Mouse (Mus musculus): ENCODE data around the gene Gm2174.
A peak's percentile ranks its signal among the peaks of the same experiment; 100 is the strongest.

Gm2174 gene

DNA sequence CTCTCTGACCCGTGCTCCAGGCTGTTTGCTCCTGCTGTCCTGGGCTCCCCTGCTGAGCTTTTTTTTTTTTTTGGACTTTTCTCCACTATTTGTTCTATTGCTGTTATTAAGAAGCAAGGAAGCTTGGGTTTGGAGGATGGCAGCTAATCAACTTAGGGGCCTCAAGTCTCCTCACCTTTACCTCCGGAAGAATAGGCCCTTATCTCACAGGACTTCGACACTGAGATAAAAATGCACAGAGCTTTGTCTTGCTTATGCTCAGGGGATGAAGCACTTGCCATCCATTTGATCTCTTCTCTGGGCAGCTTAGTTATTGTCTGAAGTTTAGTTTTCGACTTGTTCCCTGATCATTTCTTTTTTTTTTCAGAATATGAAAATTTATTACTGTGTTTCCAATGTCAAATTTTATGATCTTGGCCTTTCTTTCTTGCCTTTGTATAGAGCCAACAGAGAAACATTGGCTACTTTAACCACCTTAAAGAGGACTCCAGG, at the start of gene Gm2174:
TSS of gene Gm2174 (plus strand) at position 442 of the 492 bp plus-strand sequence.
- no peak for DNase-seq

DNA sequence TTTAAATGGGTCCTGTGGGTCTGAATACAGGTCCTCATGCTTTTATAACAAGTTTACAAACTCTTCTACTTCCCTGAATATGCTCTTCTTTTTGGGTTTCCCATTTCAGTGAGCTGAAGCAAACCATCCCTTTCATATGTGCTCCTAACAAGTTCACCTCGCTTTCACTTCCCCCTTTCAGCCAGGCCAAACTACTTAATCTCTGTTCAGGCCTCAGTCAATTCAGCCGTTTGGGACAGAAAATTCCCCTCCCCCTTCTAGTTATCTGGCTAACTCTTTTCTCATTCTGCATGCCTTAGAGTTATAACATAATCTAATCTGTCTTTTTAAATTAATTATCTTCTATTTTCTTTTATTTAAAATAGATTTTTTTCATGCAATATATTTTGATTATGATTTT, 43.1 kb upstream of the Gm2174 start:
- DNase-seq: no peak

DNA sequence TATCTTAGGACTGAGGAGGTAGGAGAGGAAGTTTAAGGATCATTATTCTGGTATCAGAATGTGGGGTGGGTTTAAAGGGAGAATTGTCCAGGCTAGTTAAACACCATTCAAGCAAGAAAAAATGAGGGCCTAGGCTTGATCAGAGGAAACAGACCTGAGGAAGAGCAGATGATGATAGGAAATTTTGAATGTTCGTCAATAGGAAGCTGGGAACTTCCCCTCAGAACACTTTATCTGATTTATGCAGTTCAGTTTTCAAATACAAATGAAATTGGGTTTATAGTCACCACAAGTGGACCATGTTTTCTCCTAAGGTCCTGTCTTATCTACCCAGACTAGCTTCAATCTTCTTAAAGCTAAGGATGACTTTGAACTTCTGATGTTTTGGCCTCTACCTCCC, 42.3 kb upstream of the Gm2174 start:
- no peak for DNase-seq

DNA sequence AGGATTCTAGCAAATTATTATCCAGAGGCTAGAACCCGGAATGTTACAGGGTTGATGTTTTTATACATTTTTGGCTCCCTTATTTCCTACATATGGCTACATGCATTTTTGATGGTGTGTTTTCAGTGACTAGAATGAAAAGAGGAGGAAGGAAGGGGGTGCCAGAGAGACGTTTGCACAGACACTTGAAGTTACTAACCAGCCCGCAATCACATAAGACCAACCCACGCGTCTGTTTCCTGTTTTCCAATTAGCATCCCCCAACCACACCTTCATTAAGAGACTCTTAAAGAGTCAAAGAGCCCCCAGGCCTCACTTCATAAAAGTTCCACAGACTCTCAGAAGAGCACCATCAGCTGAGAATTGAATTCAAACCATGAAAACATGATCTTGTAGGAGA, 41.6 kb upstream of the Gm2174 start:
- DNase-seq: no peak

DNA sequence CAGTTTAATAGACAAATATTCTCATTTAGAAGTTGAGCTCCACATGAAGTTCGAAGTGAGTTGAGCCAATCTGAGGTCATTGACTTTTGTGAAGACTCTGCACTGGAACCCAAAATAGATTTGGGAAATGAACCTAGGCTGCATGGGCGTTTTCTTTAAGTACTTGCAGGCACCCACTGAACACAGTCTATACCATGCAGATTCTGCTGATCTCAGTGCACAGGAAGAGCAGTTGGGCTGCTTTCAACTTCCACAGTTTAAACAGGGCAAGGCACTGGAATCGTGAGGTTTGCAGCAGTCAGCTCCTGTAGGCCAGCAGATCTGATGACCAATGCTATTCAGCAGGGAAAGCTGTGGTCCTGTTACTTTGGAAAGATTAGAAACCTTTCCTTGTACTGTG, 31.5 kb upstream of the Gm2174 start:
- no peak for DNase-seq

DNA sequence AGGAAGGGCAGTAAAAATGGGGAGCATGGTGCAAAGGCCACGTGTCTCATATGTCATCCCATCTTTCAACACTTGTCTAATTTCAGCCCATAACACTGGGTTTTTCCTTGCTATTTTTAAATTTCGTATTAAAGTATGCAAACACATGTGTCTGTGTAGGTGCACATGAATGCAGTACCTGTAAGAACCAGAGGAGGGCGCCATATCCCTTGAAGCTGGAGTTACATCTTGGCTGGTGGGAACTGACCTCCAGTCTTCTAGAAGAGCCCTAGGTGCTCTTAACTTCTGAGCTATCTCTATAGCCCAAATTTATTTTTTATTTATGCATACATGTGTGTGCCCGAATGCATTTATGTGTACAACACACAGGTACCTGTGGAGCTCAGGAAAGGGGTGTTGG, 30.2 kb upstream of the Gm2174 start:
- peak; percentile 2 to 5 for DNase-seq

DNA sequence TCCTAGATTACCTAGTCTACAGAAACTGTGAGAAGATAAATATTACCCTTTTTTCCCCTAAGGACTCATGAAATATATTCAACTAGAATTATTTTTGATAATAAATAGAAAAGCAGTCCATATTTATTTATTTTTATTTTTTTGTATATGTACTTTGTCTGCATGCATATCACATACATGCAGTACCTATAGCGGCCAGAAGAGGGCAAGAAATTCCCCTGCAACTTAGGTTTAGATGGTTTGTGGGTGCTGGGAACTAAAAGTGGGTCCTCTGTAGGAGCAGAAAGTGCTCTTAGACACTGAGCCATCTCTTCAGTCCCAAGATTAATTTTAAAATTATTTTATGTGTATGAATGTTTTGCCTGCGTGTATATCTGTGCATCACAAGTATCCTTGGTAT, 17.2 kb upstream of the Gm2174 start:
- DNase-seq: no peak

DNA sequence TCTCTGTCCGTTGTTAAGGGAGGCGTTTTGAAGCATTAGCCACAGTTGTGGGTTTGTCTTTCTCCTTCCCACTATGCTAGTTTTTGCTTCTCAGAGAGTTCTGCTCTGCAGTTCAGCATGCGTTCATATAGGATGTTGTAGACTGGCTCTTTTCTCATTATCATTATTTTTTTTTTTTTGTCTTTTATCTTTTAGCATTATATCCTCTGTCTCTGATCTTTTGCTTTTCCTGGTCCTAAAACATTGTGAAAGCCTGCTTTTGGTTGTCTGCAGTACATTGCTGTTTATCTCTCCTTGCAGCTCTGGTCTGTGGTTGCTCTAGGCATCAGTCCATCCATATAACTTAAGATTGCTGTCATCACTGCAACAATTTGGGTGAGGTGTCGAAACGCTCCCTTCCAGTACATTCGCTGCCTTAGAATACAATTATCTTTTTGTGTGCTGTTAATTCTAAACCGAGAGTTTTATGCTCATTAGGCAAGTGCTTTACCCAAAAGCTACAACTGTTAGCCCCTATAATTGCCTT, 11.9 kb upstream of the Gm2174 start:
- DNase-seq: no peak

DNA sequence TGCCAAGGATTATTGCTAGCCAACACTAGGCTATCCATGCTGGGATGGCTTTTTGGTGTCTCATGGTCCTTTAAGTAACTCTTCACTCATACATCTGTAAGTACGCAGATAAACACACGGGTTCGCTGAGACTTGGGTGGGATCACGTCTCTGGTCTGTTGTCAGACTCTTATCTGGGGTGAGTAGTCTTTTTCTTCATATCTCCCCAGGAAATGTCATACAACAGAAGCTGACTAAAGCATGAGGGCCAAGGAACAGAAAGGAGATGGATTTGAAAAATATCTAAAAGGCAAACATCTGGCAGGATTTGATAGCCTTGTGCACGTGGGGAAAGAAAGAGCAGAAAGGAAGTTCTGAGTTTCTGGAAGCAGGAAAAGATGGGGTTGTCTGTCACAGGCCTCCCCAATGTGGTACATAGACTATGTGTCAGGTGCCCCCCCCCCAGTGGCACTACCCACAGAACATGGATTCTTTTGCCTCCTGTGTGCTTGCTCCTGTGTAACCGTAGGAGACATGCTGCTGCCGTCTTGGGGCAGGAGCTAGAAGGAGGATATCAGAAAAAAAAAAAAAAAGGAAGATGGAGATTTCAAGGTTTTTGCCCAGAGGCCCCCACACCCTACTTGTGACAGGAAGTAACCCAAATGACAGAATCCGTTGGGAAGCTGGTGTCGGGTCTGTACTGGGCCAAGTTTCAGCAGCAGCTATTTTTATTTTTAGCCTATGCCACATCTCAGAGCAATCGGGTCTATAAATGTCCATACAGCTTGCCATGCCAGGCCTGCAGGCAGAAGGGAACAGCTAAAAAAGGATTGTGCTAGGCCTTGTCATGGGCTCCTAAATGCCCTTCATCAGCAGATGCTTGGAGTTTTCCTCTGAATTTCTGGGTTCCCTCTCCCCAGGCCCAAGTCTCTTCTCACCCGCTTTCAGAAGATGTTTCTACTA, 1.0 kb upstream of the Gm2174 start:
- no peak for DNase-seq

DNA sequence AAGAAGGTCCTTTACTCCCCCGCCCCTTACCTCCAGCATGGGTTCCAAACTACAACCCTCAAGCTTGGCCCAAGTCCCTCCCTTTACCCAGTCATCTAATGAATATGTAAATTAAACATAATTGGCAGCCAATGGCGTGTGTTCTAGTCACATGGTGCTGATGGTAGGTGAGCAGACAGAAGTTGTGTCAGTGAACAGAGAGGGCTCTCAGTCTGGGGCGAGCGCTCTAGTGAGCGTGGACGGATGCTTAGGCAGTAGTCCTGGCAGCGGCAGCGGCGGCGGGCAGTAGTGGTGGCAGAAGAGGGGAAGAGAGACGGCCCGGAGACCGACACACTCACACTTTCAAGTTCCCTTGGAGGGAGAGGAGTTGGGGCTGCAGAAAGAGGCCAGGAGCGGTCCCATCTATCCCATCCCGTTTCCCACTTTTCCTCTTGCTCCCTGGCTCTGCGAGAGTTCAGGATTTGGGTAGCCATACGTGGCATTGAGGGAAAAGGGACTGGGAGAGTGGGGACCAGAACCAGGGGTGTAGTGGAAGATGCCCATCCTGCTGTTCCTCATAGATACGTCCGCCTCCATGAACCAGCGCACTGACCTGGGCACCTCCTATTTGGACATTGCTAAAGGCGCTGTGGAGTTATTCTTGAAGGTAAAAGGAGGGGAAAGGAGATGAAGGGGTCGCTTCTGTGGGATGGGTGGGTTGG, 7.1 kb downstream of the Gm2174 start, which contains the start of gene Ints6l:
TSS of gene Ints6l (plus strand) at position 187 of the 701 bp plus-strand sequence.
- DNase-seq: peak; percentile 71 to 81

DNA sequence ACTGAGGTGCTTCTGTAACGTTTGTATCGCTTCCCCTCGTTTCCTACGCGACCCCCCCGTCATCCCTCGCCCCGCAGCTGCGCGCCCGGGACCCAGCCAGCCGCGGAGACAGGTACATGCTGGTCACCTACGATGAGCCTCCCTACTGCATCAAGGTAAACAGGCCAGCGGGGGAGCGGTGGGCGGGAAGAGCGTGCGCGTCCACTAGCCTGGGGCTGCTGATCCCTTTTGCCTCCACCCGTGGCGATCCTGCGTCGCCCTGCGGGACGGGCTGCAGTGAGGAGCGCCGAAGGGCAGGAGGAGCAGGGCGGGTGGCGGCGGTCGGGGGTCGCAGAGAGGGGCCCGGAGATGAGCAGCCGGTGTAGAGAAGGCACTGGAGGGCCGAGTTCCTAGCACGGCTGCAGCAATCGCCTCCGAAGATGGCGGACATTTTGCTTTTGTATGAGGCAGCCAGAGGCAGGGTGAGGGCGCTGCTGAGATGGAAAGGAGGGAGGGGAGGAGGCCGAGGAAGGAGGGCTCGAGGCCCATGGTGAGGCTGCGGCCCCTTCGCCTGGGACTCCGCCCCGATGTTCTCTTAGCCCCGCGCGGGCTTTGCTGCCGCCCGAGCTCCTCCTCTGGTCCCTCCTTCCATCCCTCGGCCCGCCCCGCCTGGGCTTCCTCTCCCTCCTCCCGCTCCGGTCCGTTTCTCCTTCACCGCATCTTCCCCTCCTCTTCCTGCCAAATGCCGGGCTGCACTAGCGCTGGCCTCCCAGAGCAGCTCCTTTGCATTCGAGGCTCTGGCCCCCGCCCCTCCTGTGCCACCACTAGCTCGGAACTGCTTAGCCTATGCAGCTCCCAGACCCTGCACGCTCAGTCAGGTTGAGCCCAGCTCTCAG, 7.8 kb downstream of the Gm2174 start:
- DNase-seq: peak; percentile 83 to 91

DNA sequence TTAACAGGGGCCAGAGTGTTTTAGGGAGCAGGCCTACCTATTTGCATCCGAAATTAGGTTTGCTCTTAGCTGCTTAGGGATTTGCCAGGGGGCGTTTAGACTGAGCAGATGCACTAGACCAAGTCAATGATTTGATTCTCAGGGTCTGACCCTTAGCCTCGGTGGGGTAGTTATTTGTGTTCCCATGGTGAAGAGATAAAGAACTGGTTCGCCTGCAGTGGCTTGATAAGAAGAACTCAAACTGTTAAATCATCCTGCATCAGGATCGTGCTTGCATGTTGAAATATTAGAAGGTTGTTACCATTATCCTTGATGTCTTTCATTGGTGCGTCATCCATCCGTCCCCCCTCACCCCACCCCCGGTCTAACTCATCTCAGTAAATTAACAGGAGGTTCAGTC, 8.6 kb downstream of the Gm2174 start:
- DNase-seq: no peak

DNA sequence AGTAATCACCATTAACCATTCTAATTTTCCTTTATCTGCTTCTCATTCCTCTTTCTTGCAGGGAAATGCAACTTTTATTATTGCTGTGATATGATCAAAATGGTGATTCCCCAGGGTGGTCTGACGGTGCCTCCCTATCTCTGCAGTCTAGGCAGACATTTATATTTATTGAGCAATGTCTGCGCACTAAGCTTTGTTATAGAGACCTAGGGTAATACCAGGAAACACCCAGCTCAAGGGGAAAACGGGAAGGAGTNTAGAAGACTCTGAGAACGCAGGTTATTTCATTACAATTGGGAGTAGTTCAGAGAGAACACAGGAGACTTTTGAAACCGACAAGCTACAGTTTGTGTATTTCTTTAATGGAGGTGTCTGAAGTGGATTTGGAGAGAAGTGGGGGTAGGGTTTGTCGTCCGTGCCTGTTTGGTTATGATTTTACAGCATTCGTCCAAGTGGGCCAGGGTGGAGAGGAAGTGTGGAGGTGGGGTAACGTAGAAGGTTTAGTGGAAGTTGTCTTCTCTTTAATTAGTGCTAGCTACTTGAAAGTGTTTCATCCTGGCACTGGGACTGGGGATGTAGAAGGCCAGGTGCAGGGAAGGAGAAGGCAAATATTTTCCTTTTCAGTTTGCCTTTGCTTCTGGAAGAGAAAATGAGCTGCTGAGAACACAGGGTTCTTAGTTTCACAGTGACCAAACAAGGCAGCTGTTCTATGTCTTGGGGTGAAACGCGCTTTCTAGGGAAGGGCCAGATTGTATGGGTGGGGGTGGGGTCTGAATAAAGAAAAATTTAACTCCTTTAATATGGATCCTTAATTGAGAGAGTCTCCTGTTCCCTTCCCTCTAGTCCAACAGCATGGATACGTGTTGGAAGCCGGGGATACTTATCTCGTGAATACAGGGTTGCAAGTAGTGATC, 14.5 kb downstream of the Gm2174 start:
- DNase-seq: no peak

DNA sequence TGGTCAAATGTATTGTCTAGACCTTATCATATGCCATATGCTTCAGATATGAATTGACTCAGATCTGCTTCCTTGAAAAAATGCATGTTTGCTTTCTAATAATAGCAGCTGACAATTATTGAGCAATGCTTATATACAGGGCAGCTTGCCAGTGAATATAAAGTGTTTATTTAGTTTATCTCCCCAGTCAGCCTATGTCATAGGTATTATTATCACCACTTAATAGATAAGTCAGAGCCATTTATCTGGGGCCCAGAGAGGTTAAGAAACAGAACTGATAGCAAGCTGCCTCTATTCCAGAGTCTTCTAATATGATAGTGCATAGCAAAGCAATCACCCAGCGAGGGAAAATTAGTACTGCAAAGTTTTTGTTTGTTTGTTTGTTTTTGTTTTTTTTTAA, 17.1 kb downstream of the Gm2174 start:
- DNase-seq: no peak

DNA sequence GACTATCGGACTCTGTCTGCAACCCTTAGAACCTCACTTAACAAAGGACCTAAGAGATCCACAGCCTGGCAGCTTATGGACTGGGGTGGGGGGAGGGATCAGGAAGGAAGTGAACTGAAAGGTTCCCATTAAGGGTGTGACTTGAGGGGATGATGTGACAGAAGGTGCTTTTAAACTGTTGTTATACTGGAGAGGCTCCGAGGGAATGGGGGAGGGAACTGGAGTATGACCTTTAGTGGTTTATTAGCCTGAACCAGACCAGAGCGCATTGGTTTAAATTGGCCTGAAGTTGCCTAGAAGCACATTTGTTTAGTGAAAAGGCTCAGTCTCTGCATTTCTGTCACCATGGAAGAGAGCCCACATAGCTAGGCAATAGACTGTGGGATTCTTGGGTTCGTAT, 19.9 kb downstream of the Gm2174 start:
- DNase-seq: no peak

DNA sequence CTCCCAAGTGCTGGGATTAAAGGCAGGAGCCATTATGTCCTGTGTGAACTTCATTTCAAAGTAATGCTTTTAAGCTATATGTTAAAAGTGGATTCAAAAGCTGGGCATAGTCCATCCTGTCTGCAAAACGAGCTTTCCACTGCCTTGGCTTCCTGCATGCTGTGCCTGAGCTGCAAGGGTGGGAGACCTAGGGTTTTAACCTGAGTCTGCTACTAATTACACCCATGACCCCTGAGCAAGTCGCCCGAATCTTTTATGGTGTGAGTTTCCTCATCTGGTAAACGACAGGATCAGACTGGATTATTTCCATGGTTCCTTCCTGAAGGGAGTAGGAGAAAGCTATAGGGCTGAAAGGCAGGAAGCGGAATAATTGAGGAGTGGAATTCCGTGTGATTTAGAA, 20.7 kb downstream of the Gm2174 start:
- no peak for DNase-seq

DNA sequence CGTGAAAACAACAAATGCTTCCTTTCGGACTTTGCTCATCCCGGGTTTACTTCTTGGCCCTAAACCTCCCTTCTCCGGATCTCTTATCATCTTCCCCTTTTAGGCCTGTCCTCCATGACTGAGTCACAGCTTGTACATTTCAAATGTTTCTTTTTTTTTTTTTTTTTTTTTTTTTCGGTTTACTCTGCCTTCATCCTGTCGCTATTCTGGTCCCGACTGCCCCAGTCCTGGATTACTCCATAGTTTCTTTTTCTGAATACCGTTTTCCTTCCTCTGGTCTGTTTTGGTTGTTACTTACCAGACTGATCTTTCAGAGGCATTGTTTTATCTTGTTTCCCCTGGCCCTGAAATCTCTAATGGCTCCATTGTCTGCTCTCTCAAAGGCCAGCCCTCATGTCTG, 26.3 kb downstream of the Gm2174 start:
- no peak for DNase-seq

DNA sequence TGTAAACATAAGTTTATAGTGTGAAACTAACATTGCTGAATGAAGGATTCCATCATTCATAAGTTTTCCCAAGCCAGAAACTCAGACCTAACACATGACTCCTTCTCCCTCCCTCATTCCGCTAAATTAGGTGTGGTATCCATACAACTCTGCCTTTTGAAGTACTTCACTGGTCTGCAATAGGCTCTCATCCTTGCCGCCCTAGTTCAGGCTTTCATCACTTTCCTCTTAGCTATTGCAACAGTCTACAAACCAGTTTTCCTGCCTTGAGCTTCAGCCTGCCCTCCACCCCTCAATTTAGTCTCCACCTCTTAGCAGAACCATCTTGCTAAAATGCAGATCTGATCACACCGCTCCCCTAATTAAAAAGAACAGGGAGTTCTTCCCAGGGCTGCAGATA, 29.8 kb downstream of the Gm2174 start:
- no peak for DNase-seq

DNA sequence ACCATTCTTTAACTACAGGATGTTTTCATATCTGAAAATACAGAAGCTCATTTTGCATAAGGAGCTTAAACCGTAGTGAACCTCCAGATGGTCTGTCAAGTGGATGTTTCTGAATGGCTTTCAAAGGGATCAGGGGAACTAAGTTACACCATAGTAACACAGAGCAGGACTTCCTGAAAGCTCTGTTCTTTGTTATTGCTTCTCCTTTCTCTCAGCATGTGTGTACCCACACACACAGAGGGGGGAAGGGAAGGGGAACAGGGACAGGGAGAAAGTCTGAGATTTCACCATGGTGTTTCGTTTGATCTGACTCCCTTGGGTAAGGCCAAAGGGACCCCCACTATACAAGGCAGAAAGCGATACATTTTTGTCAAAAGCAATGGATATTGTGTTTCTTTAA, 34.1 kb downstream of the Gm2174 start:
- no peak for DNase-seq

DNA sequence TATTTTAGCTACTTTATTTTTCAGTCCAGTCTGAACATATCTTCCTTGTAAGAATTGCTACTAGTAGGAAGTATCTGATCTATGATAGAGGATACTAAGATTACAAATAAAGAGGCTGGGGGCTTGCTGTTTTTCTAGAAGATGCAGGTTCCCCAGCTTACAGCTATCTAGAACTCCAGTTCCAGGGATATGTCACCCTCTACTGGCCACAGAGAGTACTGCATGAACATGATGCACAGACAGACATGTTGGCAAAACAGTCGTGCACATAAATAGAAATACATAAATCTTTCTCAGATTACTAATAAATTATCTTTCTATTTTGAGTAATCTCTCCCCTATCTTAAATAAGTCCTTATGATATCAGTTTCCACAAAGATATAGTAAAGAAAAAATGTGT, 42.0 kb downstream of the Gm2174 start:
- peak; percentile 52 to 60 for DNase-seq

DNA sequence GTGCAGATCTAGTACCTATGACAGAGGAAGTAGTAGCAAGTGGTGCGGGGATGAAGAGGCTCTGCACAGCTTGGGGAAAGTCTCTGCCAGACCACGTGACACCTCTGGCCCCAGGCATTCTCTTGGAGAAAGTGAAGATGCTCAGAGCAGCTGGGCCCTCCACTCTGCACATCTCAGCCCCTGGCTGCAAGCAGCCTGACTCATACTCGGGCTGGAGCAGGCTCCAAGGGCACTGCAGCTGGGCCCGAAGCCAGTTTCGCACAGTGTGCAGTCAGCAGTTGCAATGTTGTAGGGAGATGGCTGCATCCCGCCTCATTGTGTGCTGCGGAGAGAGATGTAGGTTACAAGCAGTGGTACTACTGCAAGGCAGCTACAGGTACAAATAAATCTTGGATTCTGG, 49.5 kb downstream of the Gm2174 start:
- DNase-seq: no peak
